Mouse (Mus musculus) hindbrain, embryonic 10.5 days (tissue): ENCODE results near the gene Tmem201. TPM values are rescaled to one million over a fixed set of nuclear protein-coding genes. Genes with fewer than 3 reads are reported as not detected.

Source experiments
- DNase-seq: peaks from one replicate; pipeline ENCODE4 v3.0.0-alpha.2; 2017; ENCODE audit warnings: low spot score
- H3K27ac ChIP-seq: fragments of 300-500 bp; sonication (generic); 2 replicates; pipeline ENCODE4 v1.5.1; 2016; ENCODE audit warnings: mild to moderate bottlenecking, moderate library complexity
- H3K27me3 ChIP-seq: fragments of 300-500 bp; sonication (generic); 2 replicates; pipeline ENCODE4 v1.6.1; 2016; ENCODE audit warnings: mild to moderate bottlenecking; ENCODE audit not compliant: poor library complexity, insufficient read depth, severe bottlenecking
- H3K36me3 ChIP-seq: fragments of 300-500 bp; sonication (generic); 2 replicates; pipeline ENCODE4 v1.6.1; 2016; ENCODE audit warnings: mild to moderate bottlenecking, moderate library complexity
- H3K4me1 ChIP-seq: fragments of 300-500 bp; sonication (generic); replicated peaks from 2 replicates; pipeline ENCODE4 v1.6.1; 2016; ENCODE audit warnings: mild to moderate bottlenecking
- H3K4me3 ChIP-seq: fragments of 300-500 bp; sonication (generic); 2 replicates; pipeline ENCODE4 v1.5.1; 2016; ENCODE audit warnings: mild to moderate bottlenecking, moderate library complexity
- H3K9me3 ChIP-seq: fragments of 300-500 bp; sonication (generic); 2 replicates; pipeline ENCODE4 v1.6.1; 2016; ENCODE audit warnings: mild to moderate bottlenecking, moderate library complexity
- WGBS: fragments of 180-500 bp; shearing (Covaris S2); methylation state at CpG from one replicate; pipeline ENCODE4 v1.1.7; 2016; 5-methylcytosine and 5-hydroxymethylcytosine counted together
- polyA plus RNA-seq: library from polyadenylated mRNA; unstranded; fragments of >200 nt; fragmentation: Nextera tagmentation; extraction: Ambion mirVana; gene quantifications from 2 replicates; pipeline ENCODE4 v1.2.1, GENCODE M21; 2016

Gene Tmem201
- 40.8 and 44.4 TPM in 2 replicates for polyA plus RNA-seq

GRCm38 (mm10) chr4:149737383-149738324, at the start of gene Tmem201:
Gene Tmem201, minus strand, starts transcription at chr4:149738044.
- Histone ChIP-seq H3K4me1 (peaks cover 60% of the 10 kb centered on the region), H3K27ac (peak within 1 kb of the TSS; percentile 98), H3K36me3 (peaks cover 28% of the 10 kb centered on the region), H3K9me3 (no peaks in the 10 kb centered on the region), H3K27me3 (no peaks in the 10 kb centered on the region; the same call in 1 of the 2 replicates), H3K4me3 (peak within 1 kb of the TSS; percentile 92)
- WGBS = under 1% methylated on average over 97 of the region's 97 CpGs
- peak; percentile 94 for DNase-seq

DNA sequence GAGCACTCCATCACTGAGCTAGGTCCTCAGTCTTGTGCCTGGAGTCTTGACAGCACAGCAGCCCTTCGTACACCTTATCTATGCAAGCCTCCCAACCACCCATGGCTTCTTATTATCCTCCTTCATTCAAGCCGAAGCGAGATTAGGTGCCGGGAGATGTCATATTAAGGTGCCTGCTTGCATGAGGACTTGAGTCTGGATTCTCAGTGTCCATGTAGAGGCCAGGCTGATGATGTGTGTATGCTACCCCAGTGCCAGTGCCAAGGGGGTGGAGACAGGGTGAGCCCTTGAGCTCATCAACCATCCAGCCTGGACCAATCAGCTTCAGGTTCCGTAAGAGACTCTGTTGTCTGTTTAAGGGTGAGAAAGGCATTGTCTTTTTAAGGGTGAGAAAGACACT, 47.1 kb upstream of the Tmem201 start:
- peaks cover 12% of the 10 kb centered on the region for H3K4me1 ChIP-seq

DNA sequence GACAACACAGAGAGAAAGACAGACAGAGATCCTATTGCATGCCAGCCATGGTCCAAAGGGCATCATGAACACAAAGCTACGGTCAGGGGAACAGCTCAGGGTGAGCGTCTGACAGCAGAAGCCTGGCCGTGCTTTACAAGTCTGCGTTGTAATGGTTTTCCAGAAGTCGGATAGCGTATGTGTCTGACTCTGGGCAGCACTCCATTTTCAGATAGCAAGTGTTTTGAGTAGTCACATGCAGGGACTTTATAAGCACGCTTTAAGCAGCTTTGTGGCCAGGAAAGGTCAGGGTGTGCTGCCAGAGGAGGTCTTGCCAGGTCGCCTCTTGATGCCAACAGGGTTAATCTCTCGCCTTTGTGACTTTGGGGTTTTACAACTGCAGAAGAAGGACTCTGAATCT, 46.5 kb upstream of the Tmem201 start:
- H3K27me3 ChIP-seq = 0 out of 2 replicates have a peak, but pooled peaks cover 3% of the 10 kb centered on the region
- 91% methylated on average over 9 of the region's 9 CpGs for WGBS
- no peak overlapping the region for H3K4me3 ChIP-seq
- H3K4me1 ChIP-seq = peaks cover 7% of the 10 kb centered on the region; the same call in 1 of the 2 replicates
- no peak overlapping the region for H3K27ac ChIP-seq
- no peak for DNase-seq
- H3K36me3 ChIP-seq = no peaks in the 10 kb centered on the region
- H3K9me3 ChIP-seq = peaks cover 2% of the 10 kb centered on the region; the same call in 1 of the 2 replicates

More for the DNA sequence above, 47.1 kb upstream of the Tmem201 start:
- no peak overlapping the region for H3K27ac ChIP-seq
- H3K4me3 ChIP-seq = no peak overlapping the region
- 0 out of 2 replicates have a peak, but pooled peaks cover 3% of the 10 kb centered on the region for H3K27me3 ChIP-seq
- WGBS = 88% methylated on average over 5 of the region's 5 CpGs
- DNase-seq = no peak
- H3K36me3 ChIP-seq = no peaks in the 10 kb centered on the region
- peaks cover 2% of the 10 kb centered on the region; the same call in 1 of the 2 replicates for H3K9me3 ChIP-seq

- no peak for DNase-seq
- Histone ChIP-seq H3K9me3 (peaks cover 2% of the 10 kb centered on the region; the same call in 1 of the 2 replicates), H3K4me1 (peaks cover 5% of the 10 kb centered on the region; the same call in 1 of the 2 replicates), H3K4me3 (no peak overlapping the region), H3K36me3 (no peaks in the 10 kb centered on the region), H3K27me3 (0 out of 2 replicates have a peak, but pooled peaks cover 6% of the 10 kb centered on the region), H3K27ac (no peak overlapping the region)
- WGBS = 75% methylated on average over 8 of the region's 8 CpGs
Measured at GRCm38 (mm10) chr4:149782975-149783374, 45.1 kb upstream of the Tmem201 start.

- Histone ChIP-seq H3K4me1 (peaks cover 10% of the 10 kb centered on the region; the same call in 1 of the 2 replicates), H3K27me3 (peaks cover 24% of the 10 kb centered on the region), H3K36me3 (no peaks in the 10 kb centered on the region), H3K4me3 (no peak overlapping the region), H3K27ac (no peak overlapping the region), H3K9me3 (no peaks in the 10 kb centered on the region)
- WGBS = 83% methylated on average over 13 of the region's 13 CpGs
- DNase-seq = no peak
Measured at GRCm38 (mm10) chr4:149780565-149781356, 42.9 kb upstream of the Tmem201 start.

- Histone ChIP-seq H3K27me3 (peaks cover 30% of the 10 kb centered on the region), H3K27ac (no peak overlapping the region), H3K9me3 (no peaks in the 10 kb centered on the region), H3K4me1 (peaks cover 15% of the 10 kb centered on the region; the same call in 1 of the 2 replicates), H3K4me3 (no peak overlapping the region), H3K36me3 (no peaks in the 10 kb centered on the region)
- DNase-seq = no peak
- 84% methylated on average over 9 of the region's 9 CpGs for WGBS
Measured at GRCm38 (mm10) chr4:149779966-149780365, 42.1 kb upstream of the Tmem201 start.

- Histone ChIP-seq H3K27me3 (peaks cover 34% of the 10 kb centered on the region), H3K36me3 (no peaks in the 10 kb centered on the region), H3K9me3 (no peaks in the 10 kb centered on the region), H3K4me1 (peaks cover 41% of the 10 kb centered on the region), H3K27ac (no peak overlapping the region), H3K4me3 (no peak overlapping the region)
- WGBS = 86% methylated on average over 9 of the region's 9 CpGs
- DNase-seq = no peak
Measured at GRCm38 (mm10) chr4:149777126-149777525, 39.3 kb upstream of the Tmem201 start.

DNA sequence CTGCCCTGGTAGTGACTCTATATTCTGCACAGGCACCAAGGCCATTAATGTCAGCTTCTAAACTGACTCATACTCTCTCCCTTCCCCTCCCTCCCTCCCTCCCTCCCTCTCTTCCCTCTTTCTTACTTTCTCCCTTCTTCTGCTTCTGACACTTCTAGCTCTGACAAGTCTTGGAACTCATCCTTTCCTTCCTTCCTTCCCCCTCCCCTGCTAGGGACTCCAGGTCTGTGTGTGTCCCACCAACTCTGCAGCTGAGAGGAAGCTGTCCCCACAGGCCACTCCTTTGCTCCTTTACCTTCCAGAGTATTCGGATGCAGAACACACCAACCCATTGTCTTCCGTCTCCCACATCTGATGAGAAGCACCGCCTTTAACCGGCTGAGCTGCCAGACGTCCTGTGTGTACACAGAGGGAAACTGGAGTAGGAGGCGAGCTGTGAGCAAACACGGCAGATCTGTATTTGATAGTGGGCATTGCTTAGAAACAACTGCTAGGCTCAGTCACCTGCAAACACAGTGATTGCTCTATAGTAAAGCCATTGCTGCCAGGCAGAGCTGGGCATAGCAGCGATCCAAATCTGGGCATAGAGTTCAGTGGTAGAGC, 38.0 kb upstream of the Tmem201 start:
- no peak for DNase-seq
- H3K27ac ChIP-seq = 0 out of 2 replicates have a peak overlapping the region, but pooled peaks have one; percentile 42
- WGBS = 39% methylated on average over 8 of the region's 8 CpGs

GRCm38 (mm10) chr4:149775330-149775729, 37.5 kb upstream of the Tmem201 start:
- Histone ChIP-seq H3K27me3 (peaks cover 34% of the 10 kb centered on the region), H3K36me3 (no peaks in the 10 kb centered on the region), H3K4me1 (peaks cover 38% of the 10 kb centered on the region), H3K27ac (0 out of 2 replicates have a peak overlapping the region, but pooled peaks have one; percentile 42), H3K9me3 (no peaks in the 10 kb centered on the region), H3K4me3 (no peak overlapping the region)
- 84% methylated on average over 7 of the region's 7 CpGs for WGBS
- DNase-seq = no peak

More for the DNA sequence above, 38.0 kb upstream of the Tmem201 start:
- Histone ChIP-seq H3K36me3 (no peaks in the 10 kb centered on the region), H3K27me3 (peaks cover 34% of the 10 kb centered on the region), H3K9me3 (no peaks in the 10 kb centered on the region), H3K4me1 (peaks cover 40% of the 10 kb centered on the region), H3K4me3 (no peak overlapping the region)

DNA sequence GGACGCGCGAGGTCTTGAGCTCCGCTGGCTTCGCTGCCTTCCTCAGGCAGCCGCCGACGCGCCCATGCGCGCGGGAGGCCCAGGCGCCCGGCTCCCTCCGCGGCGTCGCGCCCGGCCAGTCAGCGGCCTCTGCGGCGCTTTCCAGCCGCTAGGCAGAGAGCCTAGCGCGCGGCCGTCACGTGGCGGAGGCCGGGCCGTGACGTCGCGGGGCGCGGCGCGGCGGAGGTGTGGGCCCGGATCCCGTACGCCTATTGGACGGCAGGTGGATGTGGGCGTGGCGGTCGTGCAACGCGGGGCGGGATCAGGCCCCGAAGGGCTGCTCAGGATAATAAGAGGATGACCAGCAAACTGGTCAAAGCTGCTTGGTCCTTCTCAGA, 36.2 kb upstream of the Tmem201 start, which contains the start of gene Slc25a33:
Gene Slc25a33 (minus strand): TSS at position 184 of the 377 bp plus-strand sequence.
- peaks cover 32% of the 10 kb centered on the region for H3K27me3 ChIP-seq
- peak; percentile 94 for DNase-seq
- WGBS = under 1% methylated on average over 51 of the region's 51 CpGs
- no peaks in the 10 kb centered on the region for H3K9me3 ChIP-seq
- H3K4me1 ChIP-seq = peaks cover 38% of the 10 kb centered on the region
- H3K36me3 ChIP-seq = no peaks in the 10 kb centered on the region
- peak within 1 kb of the TSS; percentile 94 for H3K27ac ChIP-seq
- peak within 1 kb of the TSS; percentile 88 for H3K4me3 ChIP-seq

- Histone ChIP-seq H3K4me1 (peaks cover 38% of the 10 kb centered on the region), H3K4me3 (peak overlapping the region; percentile 88), H3K27ac (peak overlapping the region; percentile 94), H3K36me3 (no peaks in the 10 kb centered on the region), H3K9me3 (no peaks in the 10 kb centered on the region), H3K27me3 (peaks cover 31% of the 10 kb centered on the region)
- WGBS = under 1% methylated on average over 65 of the region's 65 CpGs
- no peak for DNase-seq
Measured at GRCm38 (mm10) chr4:149773408-149774093, 35.7 kb upstream of the Tmem201 start.
